Mouse (Mus musculus) heart, embryonic 13.5 days (tissue): Measurements from ENCODE around the gene Slc13a4. TPM values are rescaled to one million over a fixed set of nuclear protein-coding genes. Genes with fewer than 3 reads are reported as not detected.
A peak's percentile ranks its signal among the peaks of the same experiment; 100 is the strongest.

ENCODE experiments used
- ATAC-seq: fragments of 200-750 bp; cut with Nextera tagmentation; 2 replicates; pipeline ENCODE4 v1.8.0; 2017; ENCODE audit warnings: moderate TSS enrichment; ENCODE audit not compliant: insufficient number of reproducible peaks, low FRiP score, low TSS enrichment; ENCODE audit errors: extremely low read depth
- H3K27ac ChIP-seq: fragments of 300-500 bp; sonication (generic); replicated peaks from 2 replicates; pipeline ENCODE4 v1.5.1; 2015; ENCODE audit warnings: moderate library complexity, mild to moderate bottlenecking, inconsistent platforms
- H3K27me3 ChIP-seq: fragments of 300-500 bp; sonication (generic); replicated peaks from 2 replicates; pipeline ENCODE4 v1.6.1; 2015; ENCODE audit warnings: mild to moderate bottlenecking, inconsistent platforms
- H3K36me3 ChIP-seq: fragments of 300-500 bp; sonication (generic); 2 replicates; pipeline ENCODE4 v1.6.1; 2015; ENCODE audit warnings: mild to moderate bottlenecking, inconsistent platforms
- H3K4me1 ChIP-seq: fragments of 300-500 bp; sonication (generic); 2 replicates; pipeline ENCODE4 v1.6.1; 2015; ENCODE audit warnings: inconsistent platforms
- H3K4me2 ChIP-seq: fragments of 300-500 bp; sonication (generic); 2 replicates; pipeline ENCODE4 v1.6.1; 2015; ENCODE audit warnings: inconsistent platforms, mild to moderate bottlenecking, moderate library complexity
- H3K4me3 ChIP-seq: fragments of 300-500 bp; sonication (generic); 2 replicates; pipeline ENCODE4 v1.5.1; 2015; ENCODE audit warnings: moderate library complexity, mild to moderate bottlenecking, inconsistent platforms
- H3K9ac ChIP-seq: fragments of 300-500 bp; sonication (generic); 2 replicates; pipeline ENCODE4 v1.6.1; 2015; ENCODE audit warnings: inconsistent platforms, mild to moderate bottlenecking, moderate library complexity
- H3K9me3 ChIP-seq: fragments of 300-500 bp; sonication (generic); 2 replicates; pipeline ENCODE4 v1.6.1; 2016; ENCODE audit warnings: inconsistent platforms
- WGBS: fragments of 180-500 bp; shearing (Covaris S2); methylation state at CpG from one replicate; pipeline ENCODE4 v1.1.7; 2015; ENCODE audit warnings: mixed read lengths; 5-methylcytosine and 5-hydroxymethylcytosine counted together
- polyA plus RNA-seq: library from polyadenylated mRNA; unstranded; fragments of >200 nt; fragmentation: Nextera tagmentation; extraction: Ambion mirVana; gene quantifications from 2 replicates; pipeline ENCODE4 v1.2.1, GENCODE M21; 2015

Gene Slc13a4
- polyA plus RNA-seq, 1 experiment from 2014 or later: 1.3 TPM

DNA sequence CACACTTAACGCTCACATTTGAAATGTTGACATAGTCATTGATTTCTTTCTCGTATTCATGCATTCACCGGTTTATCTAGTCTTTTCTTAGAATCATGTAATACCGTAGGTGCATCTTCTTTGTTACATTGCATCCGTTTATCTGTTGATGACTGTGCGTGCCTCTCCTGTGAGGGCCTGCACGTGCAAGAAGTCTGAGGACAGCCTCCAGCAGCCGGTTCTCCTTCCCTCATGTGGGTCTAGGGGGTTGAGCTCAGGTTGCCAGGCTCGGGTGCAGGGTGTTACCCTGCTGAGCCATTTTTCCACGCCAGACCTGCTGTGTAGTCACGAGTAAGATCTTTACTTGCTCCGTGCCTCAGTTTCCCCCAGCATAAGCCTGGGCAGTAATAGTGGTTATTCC lies 52.9 kb downstream of the Slc13a4 start:
- ATAC-seq: no peak
- peak overlapping the region; percentile 95 for H3K27ac ChIP-seq
- peak overlapping the region; percentile 98 for H3K9ac ChIP-seq
- no peaks in the 10 kb centered on the region for H3K27me3 ChIP-seq
- WGBS: 46% methylated on average over 12 of the region's 12 CpGs
- peak overlapping the region; percentile 88 for H3K4me2 ChIP-seq
- H3K36me3 ChIP-seq: no peaks in the 10 kb centered on the region
- peaks cover 71% of the 10 kb centered on the region for H3K4me1 ChIP-seq
- H3K4me3 ChIP-seq: peak overlapping the region; percentile 85
- H3K9me3 ChIP-seq: no peaks in the 10 kb centered on the region

DNA sequence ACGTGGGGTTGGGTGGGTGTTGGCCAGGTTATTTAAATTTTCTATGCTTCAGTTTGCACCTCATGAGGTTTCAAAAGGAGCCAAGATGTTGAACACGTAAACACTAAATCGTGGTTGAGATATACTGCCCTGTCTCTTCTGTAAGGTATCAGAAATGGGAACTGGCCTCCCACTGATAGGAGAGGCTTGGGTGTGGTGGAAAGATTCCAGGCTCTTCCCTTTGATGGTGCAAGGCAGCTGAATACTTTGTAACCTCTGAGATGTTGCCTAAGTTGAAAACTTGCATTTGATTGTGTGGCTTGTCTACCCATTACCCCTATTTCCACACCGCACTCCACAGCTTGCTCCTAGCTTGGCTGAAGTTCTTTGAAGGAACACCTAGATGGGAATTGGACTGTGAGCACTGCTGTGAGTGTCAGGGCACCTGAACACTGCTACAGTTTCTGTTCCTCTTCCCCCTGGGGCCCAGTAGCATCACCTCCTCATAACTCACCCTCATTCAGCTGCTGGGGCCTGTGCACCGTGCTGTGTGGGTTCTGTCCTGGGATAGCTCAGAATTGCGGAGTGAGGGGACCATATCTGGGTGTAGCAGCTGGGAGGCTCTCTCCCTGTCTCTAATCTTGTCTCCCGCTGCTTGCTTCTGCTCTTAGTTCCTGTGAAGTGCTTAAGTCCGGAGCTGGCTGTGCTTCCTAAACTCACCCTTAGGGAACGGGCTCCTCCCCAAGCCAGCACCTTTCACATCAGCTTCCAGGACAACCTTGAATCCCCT lies 53.6 kb downstream of the Slc13a4 start:
- H3K27ac ChIP-seq: peak overlapping the region; percentile 95
- ATAC-seq: peak; percentile 34; the same call in 1 of the 2 replicates
- no peaks in the 10 kb centered on the region for H3K27me3 ChIP-seq
- H3K9me3 ChIP-seq: no peaks in the 10 kb centered on the region
- H3K4me1 ChIP-seq: peaks cover 64% of the 10 kb centered on the region
- WGBS: 15% methylated on average over 9 of the region's 9 CpGs
- peak overlapping the region; percentile 88 for H3K4me2 ChIP-seq
- peak overlapping the region; percentile 85 for H3K4me3 ChIP-seq
- H3K36me3 ChIP-seq: no peaks in the 10 kb centered on the region
- H3K9ac ChIP-seq: peak overlapping the region; percentile 98

DNA sequence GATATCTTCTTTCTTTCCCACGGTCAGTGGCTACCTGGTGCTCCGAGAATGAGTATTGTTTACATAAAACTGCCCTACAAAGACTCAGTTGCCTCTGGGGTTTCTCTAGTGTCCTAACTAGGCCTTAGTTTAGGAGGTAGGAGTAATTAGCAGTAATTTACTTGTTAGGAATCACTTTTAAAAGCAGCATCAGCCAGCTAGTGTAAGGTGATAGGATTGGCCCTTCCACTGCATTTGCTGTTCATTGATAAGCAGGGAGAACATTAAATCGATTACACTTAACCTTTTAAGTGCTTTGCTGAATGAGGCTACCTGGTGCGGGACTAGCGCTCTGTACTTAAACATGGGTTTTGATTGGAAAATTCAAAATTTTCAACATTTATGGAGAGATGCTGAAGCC lies 54.5 kb downstream of the Slc13a4 start:
- Histone ChIP-seq H3K9ac (peak overlapping the region; percentile 98), H3K9me3 (no peaks in the 10 kb centered on the region), H3K27ac (peak overlapping the region; percentile 95), H3K4me2 (peak overlapping the region; percentile 88), H3K36me3 (no peaks in the 10 kb centered on the region), H3K4me3 (peak overlapping the region; percentile 85), H3K4me1 (peaks cover 57% of the 10 kb centered on the region), H3K27me3 (no peaks in the 10 kb centered on the region)
- no peak for ATAC-seq
- WGBS: 43% methylated on average over 5 of the region's 5 CpGs

- H3K9ac ChIP-seq: peak overlapping the region; percentile 98
- H3K4me2 ChIP-seq: peak overlapping the region; percentile 88
- peaks cover 50% of the 10 kb centered on the region for H3K4me1 ChIP-seq
- peak; percentile 85 for ATAC-seq
- H3K4me3 ChIP-seq: peak overlapping the region; percentile 85
- under 1% methylated on average over 60 of the region's 60 CpGs for WGBS
- 0 out of 2 replicates have a peak, but pooled peaks cover 5% of the 10 kb centered on the region for H3K36me3 ChIP-seq
- peak overlapping the region; percentile 95 for H3K27ac ChIP-seq
- no peaks in the 10 kb centered on the region for H3K9me3 ChIP-seq
- H3K27me3 ChIP-seq: no peaks in the 10 kb centered on the region
These were observed 55.2 kb downstream of the Slc13a4 start for GRCm38 (mm10) chr6:35252477-35253346.

DNA sequence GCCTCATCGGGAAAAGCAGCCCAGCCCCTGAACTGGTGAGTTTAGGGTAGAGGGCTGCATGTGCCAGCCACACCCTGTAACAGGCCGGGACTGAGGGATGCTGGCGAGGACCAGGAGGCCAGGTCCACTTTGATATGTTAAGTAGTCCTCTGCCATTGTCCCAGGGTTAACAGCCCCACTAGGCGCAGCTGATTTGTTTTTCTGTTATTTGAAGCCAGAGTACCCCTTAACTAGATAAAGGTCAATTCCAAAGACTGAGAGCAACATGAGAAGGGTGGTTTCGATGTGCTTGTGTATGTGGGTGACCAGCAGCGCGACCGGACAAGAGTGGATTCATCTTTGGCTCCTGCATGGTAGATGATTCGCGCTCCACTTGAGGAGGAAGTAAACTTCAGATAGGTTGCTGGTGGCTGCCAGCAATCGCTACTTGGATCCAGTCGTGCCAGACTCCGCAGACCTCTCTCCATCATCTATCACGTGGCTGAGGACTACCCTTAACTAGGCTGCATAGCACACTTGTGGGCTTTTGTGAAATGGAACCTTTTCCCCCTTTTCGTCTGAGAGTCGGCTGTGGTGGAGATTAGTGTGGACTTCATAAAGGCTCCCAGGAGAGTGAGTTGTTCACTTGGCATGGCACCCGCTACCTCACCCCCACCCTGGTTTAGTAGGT lies 56.0 kb downstream of the Slc13a4 start:
- Histone ChIP-seq H3K27ac (peak overlapping the region; percentile 95), H3K4me2 (peak overlapping the region; percentile 88), H3K27me3 (no peaks in the 10 kb centered on the region), H3K4me3 (peak overlapping the region; percentile 85), H3K36me3 (peaks cover 11% of the 10 kb centered on the region; the same call in 1 of the 2 replicates), H3K9me3 (no peaks in the 10 kb centered on the region), H3K4me1 (peaks cover 45% of the 10 kb centered on the region), H3K9ac (peak overlapping the region; percentile 69)
- no peak for ATAC-seq
- 60% methylated on average over 17 of the region's 17 CpGs for WGBS

DNA sequence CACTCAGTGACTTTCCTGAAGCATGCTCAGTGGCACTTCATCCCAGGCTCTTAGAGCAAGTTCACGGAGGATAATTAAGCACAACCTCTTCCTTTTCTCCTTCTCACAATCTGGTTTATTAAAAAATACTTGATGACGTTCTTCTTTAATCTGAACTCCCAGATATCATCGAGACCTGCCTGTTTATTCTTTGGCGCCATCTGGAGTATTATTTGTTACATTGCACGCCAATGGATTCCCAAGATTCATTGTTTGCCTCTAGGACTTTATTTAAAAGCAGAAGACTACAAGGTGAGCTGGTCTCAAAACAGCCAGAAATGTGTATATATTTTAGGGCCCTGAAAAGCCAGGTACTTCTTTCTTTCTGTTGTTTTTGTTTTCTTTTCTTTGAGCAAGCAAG lies 62.8 kb downstream of the Slc13a4 start:
- no peak overlapping the region for H3K27ac ChIP-seq
- H3K27me3 ChIP-seq: no peaks in the 10 kb centered on the region
- H3K9ac ChIP-seq: no peak overlapping the region
- H3K4me1 ChIP-seq: peaks cover 5% of the 10 kb centered on the region; the same call in 1 of the 2 replicates
- no peak overlapping the region for H3K4me3 ChIP-seq
- no peak for ATAC-seq
- peaks cover 77% of the 10 kb centered on the region for H3K36me3 ChIP-seq
- H3K4me2 ChIP-seq: no peak overlapping the region
- WGBS: 47% methylated on average over 5 of the region's 5 CpGs
- H3K9me3 ChIP-seq: no peaks in the 10 kb centered on the region; the same call in 1 of the 2 replicates

GRCm38 (mm10) chr6:35243989-35244388 lies 63.9 kb downstream of the Slc13a4 start:
- ATAC-seq: no peak
- Histone ChIP-seq H3K27me3 (no peaks in the 10 kb centered on the region), H3K4me1 (peaks cover 5% of the 10 kb centered on the region; the same call in 1 of the 2 replicates), H3K36me3 (peaks cover 88% of the 10 kb centered on the region), H3K27ac (no peak overlapping the region), H3K9ac (no peak overlapping the region), H3K4me2 (no peak overlapping the region), H3K4me3 (no peak overlapping the region), H3K9me3 (no peaks in the 10 kb centered on the region; the same call in 1 of the 2 replicates)
- WGBS: 72% methylated on average over 9 of the region's 9 CpGs

DNA sequence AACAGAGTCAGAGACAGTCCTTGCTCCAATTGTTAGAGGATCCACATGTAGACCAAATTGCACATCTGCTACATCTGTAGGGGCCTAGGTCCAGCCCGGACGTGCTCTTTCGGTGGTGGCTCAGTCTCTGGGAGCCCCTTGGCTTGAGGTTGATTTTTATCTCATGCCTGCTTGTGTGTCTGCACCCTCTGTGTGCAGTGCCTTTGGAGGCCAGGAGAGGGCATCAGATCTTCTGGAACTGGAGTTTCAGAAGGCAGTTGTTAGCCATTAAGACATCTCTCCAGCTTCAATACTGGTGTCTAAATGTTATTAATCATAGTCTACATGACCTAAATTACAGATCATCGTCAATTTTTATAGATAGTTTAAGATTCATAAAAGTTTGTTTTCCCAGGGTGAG lies 64.7 kb downstream of the Slc13a4 start:
- Histone ChIP-seq H3K9me3 (no peaks in the 10 kb centered on the region; the same call in 1 of the 2 replicates), H3K9ac (no peak overlapping the region), H3K4me1 (peaks cover 5% of the 10 kb centered on the region; the same call in 1 of the 2 replicates), H3K27ac (no peak overlapping the region), H3K4me3 (no peak overlapping the region), H3K4me2 (no peak overlapping the region), H3K27me3 (no peaks in the 10 kb centered on the region), H3K36me3 (peaks cover 93% of the 10 kb centered on the region)
- 97% methylated on average over 4 of the region's 4 CpGs for WGBS
- no peak for ATAC-seq

DNA sequence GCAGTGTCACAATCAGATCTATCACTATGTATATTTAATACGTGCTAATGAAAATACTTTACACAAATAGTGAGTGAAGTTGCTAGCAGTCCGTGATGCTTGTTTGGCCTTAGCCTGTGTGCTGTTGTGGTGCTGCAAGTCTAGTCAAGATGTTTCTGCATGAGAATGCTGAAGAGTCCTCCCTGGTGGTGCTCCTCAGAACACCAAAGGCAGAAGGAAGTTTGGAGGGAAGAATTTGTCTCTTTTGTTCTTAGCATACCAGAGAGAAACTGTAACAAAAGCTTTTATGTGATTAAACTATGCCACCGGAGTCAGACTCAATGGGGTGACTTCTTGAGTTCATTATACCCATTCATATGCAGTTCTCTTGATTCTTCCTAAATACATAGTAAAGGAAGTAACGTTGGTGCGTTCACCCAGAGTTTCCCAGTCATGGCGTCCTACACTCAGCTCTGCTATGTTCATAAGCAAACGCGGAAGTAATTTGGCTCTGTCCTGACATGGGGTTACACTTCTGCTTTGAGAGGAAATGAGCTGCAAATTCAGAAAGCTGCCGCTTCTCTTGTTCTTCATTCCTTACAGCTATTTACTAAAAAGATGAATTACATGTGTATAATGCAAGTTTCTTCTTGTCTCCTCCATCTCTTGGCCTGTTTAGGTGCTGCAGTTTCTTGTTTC lies 71.7 kb downstream of the Slc13a4 start:
- Histone ChIP-seq H3K27ac (no peak overlapping the region), H3K4me1 (no peaks in the 10 kb centered on the region), H3K4me3 (no peak overlapping the region), H3K9ac (no peak overlapping the region), H3K27me3 (no peaks in the 10 kb centered on the region), H3K4me2 (no peak overlapping the region), H3K9me3 (no peaks in the 10 kb centered on the region), H3K36me3 (peaks cover 96% of the 10 kb centered on the region)
- WGBS: 90% methylated on average over 9 of the region's 9 CpGs
- no peak for ATAC-seq

DNA sequence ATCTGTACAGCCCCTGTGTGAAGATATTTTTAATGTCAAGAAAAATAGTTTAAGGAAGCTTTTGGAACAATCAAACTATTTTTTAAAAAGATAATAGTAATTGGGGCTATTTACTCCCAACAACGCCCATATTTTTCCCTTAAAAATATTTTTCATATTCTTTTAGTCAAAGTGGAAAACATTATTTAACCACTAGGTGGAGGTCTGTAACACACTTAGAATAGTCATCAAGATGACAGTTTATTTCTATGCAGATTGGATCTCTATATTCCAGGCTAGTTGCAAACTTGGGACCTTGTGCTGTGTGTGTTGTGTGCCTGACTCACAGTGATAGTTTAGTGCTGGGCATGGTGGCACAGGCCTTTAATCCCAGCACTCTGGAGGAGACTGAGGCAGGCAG lies 78.5 kb downstream of the Slc13a4 start:
- 91% methylated on average over 1 of the region's 1 CpGs for WGBS
- Histone ChIP-seq H3K4me3 (no peak overlapping the region), H3K27ac (no peak overlapping the region), H3K9ac (no peak overlapping the region), H3K27me3 (no peaks in the 10 kb centered on the region), H3K4me2 (no peak overlapping the region), H3K4me1 (no peaks in the 10 kb centered on the region), H3K36me3 (peaks cover 89% of the 10 kb centered on the region), H3K9me3 (no peaks in the 10 kb centered on the region)
- no peak for ATAC-seq
